Mouse (Mus musculus) retina, adult 2 months (tissue): ENCODE results near the gene Zfp773.
A peak's percentile ranks its signal among the peaks of the same experiment; 100 is the strongest.
"Not testable (repeated sequence)": the region's sequence is repeated elsewhere in the genome, so short reads cannot be mapped to it uniquely, and the experiment has no call there.

Experiments
- DNase-seq: peaks from one replicate; pipeline ENCODE4 v3.0.0-alpha.2; 2012; ENCODE audit warnings: low read depth, low spot score

Gene Zfp773

GRCm38 (mm10) chr7:7136379-7136866 lies at the start of gene Zfp773:
TSS of gene Zfp773 (minus strand) at chr7:7136755.
- DNase-seq: peak; percentile 50

GRCm38 (mm10) chr7:7185897-7186296 lies 49.3 kb upstream of the Zfp773 start:
- no peak for DNase-seq

- DNase-seq: peak; percentile 64
Observed at GRCm38 (mm10) chr7:7171227-7172147, 34.9 kb upstream of the Zfp773 start, which contains the start of gene Zfp418. TSS of gene Zfp418 (plus strand) at chr7:7171330.

- DNase-seq: no peak
Observed at GRCm38 (mm10) chr7:7145991-7146608, 9.5 kb upstream of the Zfp773 start.

- no peak for DNase-seq
Observed at GRCm38 (mm10) chr7:7144215-7144614, 7.7 kb upstream of the Zfp773 start.

GRCm38 (mm10) chr7:7132751-7133150 lies 3.8 kb downstream of the Zfp773 start:
- DNase-seq: no peak

GRCm38 (mm10) chr7:7130491-7131124 lies 5.9 kb downstream of the Zfp773 start:
- not testable (repeated sequence) for DNase-seq

GRCm38 (mm10) chr7:7121602-7121980 lies 15.0 kb downstream of the Zfp773 start:
- no peak for DNase-seq

- peak; percentile 75 for DNase-seq
Observed at GRCm38 (mm10) chr7:7120921-7121601, 15.5 kb downstream of the Zfp773 start, which contains the start of gene Zfp954. TSS of gene Zfp954 (minus strand) at chr7:7121488.

GRCm38 (mm10) chr7:7118441-7118840 lies 18.1 kb downstream of the Zfp773 start:
- DNase-seq: no peak

GRCm38 (mm10) chr7:7108501-7108900 lies 28.1 kb downstream of the Zfp773 start:
- no peak for DNase-seq
